Mouse (Mus musculus): ENCODE results near the gene Tspan13.

Tspan13 gene

GRCm38 (mm10) chr12:35966768-35967141, 75.5 kb downstream of the Tspan13 start:
- DNase-seq, result no peak

- no peak for DNase-seq
Measured at GRCm38 (mm10) chr12:35966098-35966767, 76.1 kb downstream of the Tspan13 start.
